Mouse (Mus musculus) kidney, adult 18-20 months (tissue): ENCODE results near the gene Pik3cb.

Source experiments
- DNase-seq: peaks from one replicate; pipeline ENCODE4 v3.0.0; 2021

Gene Pik3cb

DNA sequence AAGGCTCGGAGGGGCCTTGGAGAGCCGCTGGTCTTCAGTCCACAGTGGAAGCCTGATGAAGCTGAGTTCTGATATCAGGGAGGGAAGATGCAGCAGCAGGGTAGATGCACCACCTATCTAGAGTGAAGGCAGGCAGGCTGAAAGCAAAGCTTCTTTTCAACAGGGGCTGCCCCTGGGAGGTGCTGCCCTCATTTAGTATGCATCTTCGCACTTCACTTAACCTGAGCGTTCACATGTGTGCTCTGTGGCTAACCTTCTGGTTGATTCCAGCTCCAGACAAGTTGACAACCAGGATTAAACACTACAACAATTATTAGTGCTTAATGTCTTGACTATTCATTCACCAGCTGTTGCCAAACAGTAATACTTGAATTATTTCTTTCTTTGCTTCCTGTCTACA lies 146.3 kb downstream of the Pik3cb start:
- DNase-seq: no peak

DNA sequence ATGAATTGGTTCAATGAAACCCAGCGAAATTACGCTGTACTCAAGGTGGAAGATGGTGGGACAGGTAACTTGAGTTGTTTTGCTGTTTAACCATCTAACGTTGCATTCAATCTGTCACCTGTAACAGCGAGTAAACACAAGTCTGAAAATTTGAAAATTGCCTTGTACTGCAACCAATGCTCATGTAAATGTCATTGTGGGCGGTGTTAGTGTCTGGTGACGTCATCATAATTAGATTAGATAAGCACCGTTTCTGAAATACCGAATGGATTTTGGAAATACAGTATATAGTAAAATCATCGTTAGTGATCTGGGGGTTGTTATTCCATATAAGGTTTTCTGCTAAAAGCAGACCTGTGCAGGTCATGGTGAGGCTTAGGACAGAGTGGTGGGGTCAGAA lies 153.3 kb downstream of the Pik3cb start:
- DNase-seq: no peak
